Mouse (Mus musculus) R1 (cell line): Measurements from ENCODE around the gene Clec2g.

Experiments used
- DNase-seq: peaks from one replicate; pipeline ENCODE4 v3.0.0-alpha.2; 2018; ENCODE audit warnings: low read depth, low spot score

Clec2g gene

DNA sequence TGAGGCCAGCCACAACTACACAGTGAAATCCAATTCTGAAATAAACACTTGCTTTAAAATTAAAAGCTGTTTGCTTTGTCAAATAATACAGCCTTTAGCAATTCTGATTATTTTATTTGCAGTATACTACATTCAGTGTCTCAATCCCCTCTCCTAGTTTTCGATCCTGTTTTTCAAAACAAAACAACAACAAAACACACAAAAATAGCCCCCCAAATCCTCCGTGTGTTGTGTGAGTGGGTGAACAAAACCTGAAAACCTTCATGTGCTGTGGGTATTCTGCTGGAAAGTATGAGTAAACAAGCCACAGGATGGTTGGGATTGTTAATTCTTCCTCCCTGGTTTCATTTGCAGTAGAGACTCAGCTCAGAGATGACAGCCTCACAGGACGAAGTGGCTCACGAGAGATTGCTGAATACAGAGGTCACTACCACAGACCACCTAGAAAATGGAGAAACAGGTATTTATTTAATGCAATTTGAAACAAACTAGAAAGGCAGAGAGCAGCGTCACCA is 79.6 kb downstream of the Clec2g start:
- DNase-seq: no peak

DNA sequence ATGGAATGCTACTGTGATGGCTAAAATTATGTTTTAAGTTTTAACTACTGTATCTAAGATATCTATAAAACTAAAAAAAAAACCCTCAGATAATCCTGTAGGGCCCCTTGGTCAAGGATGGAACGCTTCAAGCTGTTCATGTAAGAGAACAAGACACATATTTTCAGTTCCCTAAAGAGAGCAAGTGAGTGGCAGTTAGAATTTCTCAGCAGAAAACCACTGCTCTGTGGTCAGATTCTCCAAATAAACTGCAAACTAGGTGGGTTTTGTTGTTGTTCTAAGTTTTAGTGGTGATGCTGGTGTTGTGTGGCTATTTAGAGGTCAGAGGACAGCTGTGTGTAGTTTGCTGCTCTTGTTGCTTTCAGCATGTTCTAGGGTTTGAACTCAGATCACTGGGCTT is 80.2 kb downstream of the Clec2g start:
- no peak for DNase-seq

DNA sequence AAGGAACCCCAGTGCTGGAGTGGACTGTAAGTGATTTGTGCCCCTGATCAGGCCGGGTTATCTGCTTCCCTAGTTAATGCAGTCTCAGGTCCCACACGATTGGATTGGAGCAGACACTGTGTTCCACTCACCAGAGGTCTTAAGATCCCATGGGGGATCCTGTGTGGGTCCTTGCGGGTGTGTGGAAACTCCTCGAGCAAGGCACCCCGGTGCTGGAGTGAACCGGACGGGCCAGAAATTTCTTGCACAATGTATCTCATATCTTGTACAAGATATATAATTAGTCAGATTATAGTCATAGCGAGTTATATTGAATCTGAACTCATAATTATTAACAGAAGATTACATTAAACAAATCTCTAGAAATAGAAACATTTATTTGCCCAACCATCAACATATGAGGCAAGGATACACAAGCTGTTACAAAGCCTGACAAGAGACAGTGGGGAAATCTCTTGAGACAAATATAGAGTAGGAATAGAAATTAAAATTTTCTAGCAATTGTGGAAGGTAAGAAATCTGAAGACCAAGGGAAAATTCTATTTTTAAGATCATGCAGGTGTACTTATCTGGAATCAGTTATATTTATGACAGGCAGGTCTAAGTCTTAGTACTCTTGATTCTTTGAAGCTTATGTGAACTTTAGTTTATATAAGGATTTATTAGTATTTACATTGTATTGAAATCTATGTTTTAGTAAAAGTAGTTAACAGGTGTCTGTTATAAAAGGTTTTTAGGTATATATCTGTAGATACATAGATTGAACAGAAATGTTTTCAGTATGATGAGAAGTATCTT is 93.5 kb downstream of the Clec2g start:
- no peak for DNase-seq

GRCm38 (mm10) chr6:129030175-129030824 is 96.1 kb downstream of the Clec2g start:
- no peak for DNase-seq

GRCm38 (mm10) chr6:129030964-129031363 is 96.8 kb downstream of the Clec2g start:
- DNase-seq: no peak

DNA sequence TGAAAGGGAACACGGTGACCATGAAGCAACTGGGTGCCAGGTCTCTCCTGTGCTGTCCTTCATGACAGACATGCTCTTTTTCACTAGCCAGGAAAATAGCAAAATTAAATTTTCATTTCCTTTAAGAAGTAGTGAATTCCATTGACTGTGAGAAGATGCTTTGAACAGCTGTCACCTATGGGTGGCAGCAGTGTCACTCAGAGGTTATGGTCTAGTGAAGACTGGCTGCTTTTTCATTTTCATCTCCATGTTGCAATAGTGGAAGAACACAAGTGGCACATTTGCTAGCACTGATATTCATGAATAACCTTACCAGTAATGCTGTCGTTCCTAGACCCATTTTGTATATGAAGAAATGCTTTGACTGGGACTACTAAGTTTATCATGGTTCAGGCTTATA is 99.2 kb downstream of the Clec2g start:
- no peak for DNase-seq
